Mouse (Mus musculus): ENCODE measurements at regions not wholly inside any gene's neighbourhood (a gene's known extent, or its start where the extent isn't known, plus 50 kb on each side); places are given as distances from the start of the nearest gene placed in this dataset.

DNA sequence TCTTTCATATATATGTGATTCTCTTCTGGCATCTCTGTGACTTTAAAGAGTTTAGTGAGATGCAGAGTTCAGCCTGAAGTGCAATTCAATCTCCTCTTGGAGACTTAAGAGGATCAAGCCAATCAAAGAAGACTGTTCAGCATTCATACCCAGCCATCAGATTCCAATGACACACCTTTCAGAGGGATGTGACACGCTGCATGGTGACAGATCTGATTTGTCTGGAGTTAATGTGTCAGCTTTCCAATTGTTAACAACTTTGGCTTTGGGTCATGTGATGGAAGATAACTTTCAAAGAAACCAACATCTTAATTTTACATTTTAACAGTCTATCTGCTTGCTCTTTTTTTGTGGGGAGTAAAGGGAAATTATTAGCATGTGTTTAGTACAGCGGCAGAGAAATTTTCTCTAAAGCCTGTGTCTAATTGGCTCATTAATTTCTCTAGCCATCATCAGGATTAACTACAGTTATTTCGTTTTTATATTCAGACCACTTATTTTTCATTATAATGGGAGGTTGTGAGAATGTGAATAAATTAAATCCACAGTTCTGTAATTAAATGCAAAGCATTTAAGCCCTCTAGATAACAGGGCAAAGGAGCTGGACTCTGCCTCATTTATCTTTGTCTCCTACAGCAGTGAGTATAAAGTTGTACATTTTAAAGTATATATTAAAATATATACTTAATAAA is 108.2 kb upstream of the Adamts5 start:
- TF ChIP-seq CTCF (conservative IDR thresholded peaks at IDR 0.05; ENCODE audit: insufficient read depth, insufficient read length, low read depth, low read length) (no peak), POLR2A (IDR thresholded peaks at IDR 0.05; ENCODE audit: low read depth, low read length) (no peak)

Measured in kidney, adult 2 months (tissue).